Comparison of ENCODE assay signal across 8 mouse cellular contexts in the genomic region with DNA sequence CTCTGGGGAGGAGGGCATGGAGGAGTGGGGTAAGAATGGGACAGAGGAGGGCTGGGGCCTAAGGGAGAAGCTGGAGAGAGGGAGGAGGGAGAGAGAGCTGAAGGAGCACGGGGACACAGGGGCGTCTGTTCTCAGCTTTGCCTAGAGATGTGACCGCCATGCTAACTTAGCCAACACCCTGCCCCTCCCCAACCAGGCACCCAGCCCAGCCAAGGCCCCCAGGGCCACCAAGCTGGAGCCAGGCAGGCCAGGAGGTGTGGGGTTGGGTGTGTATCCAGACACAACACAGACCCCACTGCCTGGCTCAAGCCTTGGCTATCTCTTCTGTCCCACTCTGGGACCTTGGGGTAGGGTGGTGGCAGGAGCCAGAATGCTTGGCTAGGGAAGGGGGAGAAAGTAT. TPM values are rescaled to one million over a fixed set of nuclear protein-coding genes. Genes with fewer than 3 reads are reported as not detected.
DNase-seq lines count a peak whose midpoint lies in the region; ATAC-seq and TF ChIP-seq lines count a peak whose summit lies in the region.

No protein-coding gene starts in this region.

- peak overlapping the region; percentile 26; the same call in 1 of the 2 replicates for H3K4me2 ChIP-seq in kidney, embryonic 16.5 days (replicated peaks; ENCODE audit: low read depth, low read length)
- H3K4me2 ChIP-seq in hindbrain, postnatal 0 days (ENCODE audit: low read depth, low read length): no peak overlapping the region
- peak overlapping the region; percentile 2; the same call in 1 of the 2 replicates for H3K4me2 ChIP-seq in neural tube, embryonic 15.5 days

- peaks cover 70% of the 10 kb centered on the region for H3K4me1 ChIP-seq in kidney, embryonic 16.5 days (ENCODE audit: insufficient read depth, low read length)
- peaks cover 52% of the 10 kb centered on the region for H3K4me1 ChIP-seq in hindbrain, postnatal 0 days (ENCODE audit: insufficient read depth, low read length)
- H3K4me1 ChIP-seq in neural tube, embryonic 15.5 days: peaks cover 67% of the 10 kb centered on the region

- peak overlapping the region; percentile 50; the same call in 1 of the 2 replicates for H3K9ac ChIP-seq in kidney, embryonic 16.5 days (replicated peaks; ENCODE audit: low read length)
- no peak overlapping the region for H3K9ac ChIP-seq in hindbrain, postnatal 0 days (replicated peaks; ENCODE audit: low read length)
- no peak overlapping the region for H3K9ac ChIP-seq in neural tube, embryonic 15.5 days (replicated peaks)

- peak overlapping the region; percentile 84 for H3K27ac ChIP-seq in kidney, embryonic 16.5 days (ENCODE audit: low read length)
- H3K27ac ChIP-seq in gastrocnemius, adult 2 months: peak overlapping the region; percentile 98
- peak overlapping the region; percentile 82 for H3K27ac ChIP-seq in hindbrain, postnatal 0 days
- peak overlapping the region; percentile 65 for H3K27ac ChIP-seq in neural tube, embryonic 15.5 days (replicated peaks)

- intact Hi-C loops in gastrocnemius, adult 2 months (cut with DNase I): no loop called here

- no peak for TF ChIP-seq CTCF in gastrocnemius, adult 2 months (IDR thresholded peaks at IDR 0.05)
- no peak for TF ChIP-seq CTCF in hindbrain, postnatal 0 days (IDR thresholded peaks at IDR 0.05; ENCODE audit: low read depth)

- 66% methylated on average over 3 of the region's 3 CpGs for WGBS in kidney, embryonic 16.5 days
- 59% methylated on average over 3 of the region's 3 CpGs for WGBS in hindbrain, postnatal 0 days
- 69% methylated on average over 3 of the region's 3 CpGs for WGBS in neural tube, embryonic 15.5 days

- peaks cover 10% of the 10 kb centered on the region for H3K36me3 ChIP-seq in kidney, embryonic 16.5 days (ENCODE audit: insufficient read depth, low read length)
- peaks cover 15% of the 10 kb centered on the region for H3K36me3 ChIP-seq in hindbrain, postnatal 0 days (ENCODE audit: insufficient read depth, low read length)
- peaks cover 23% of the 10 kb centered on the region for H3K36me3 ChIP-seq in neural tube, embryonic 15.5 days

- DNase-seq in kidney, postnatal 36 days: no peak
- DNase-seq in adipocyte (ENCODE audit: low spot score): peak; percentile 22
- peak; percentile 80 for DNase-seq in gastrocnemius, adult 2 months
- peak; percentile 49 for DNase-seq in hindbrain, postnatal 0 days (ENCODE audit: low spot score)
- no peak for DNase-seq in thymus, postnatal 0 days (ENCODE audit: low spot score)
- DNase-seq in spleen, adult 18-20 months: no peak

- H3K27me3 ChIP-seq in kidney, embryonic 16.5 days (ENCODE audit: insufficient read depth, low read length): peaks cover 8% of the 10 kb centered on the region; the same call in 1 of the 2 replicates
- no peaks in the 10 kb centered on the region for H3K27me3 ChIP-seq in hindbrain, postnatal 0 days (ENCODE audit: insufficient read depth, low read length)
- no peaks in the 10 kb centered on the region for H3K27me3 ChIP-seq in neural tube, embryonic 15.5 days (replicated peaks)

- ATAC-seq in kidney, embryonic 16.5 days (ENCODE audit: low FRiP score, low TSS enrichment): no peak
- peak; percentile 54 for ATAC-seq in hindbrain, postnatal 0 days
- ATAC-seq in neural tube, embryonic 15.5 days (ENCODE audit: low FRiP score): no peak

- H3K4me3 ChIP-seq in kidney, embryonic 16.5 days (ENCODE audit: low read length): no peak overlapping the region
- H3K4me3 ChIP-seq in gastrocnemius, adult 2 months: peak overlapping the region; percentile 78
- H3K4me3 ChIP-seq in hindbrain, postnatal 0 days (ENCODE audit: low read length): no peak overlapping the region
- no peak overlapping the region for H3K4me3 ChIP-seq in neural tube, embryonic 15.5 days (replicated peaks)

- H3K9me3 ChIP-seq in kidney, embryonic 16.5 days (ENCODE audit: low read length): no peaks in the 10 kb centered on the region
- no peaks in the 10 kb centered on the region for H3K9me3 ChIP-seq in hindbrain, postnatal 0 days (ENCODE audit: low read length)
- H3K9me3 ChIP-seq in neural tube, embryonic 15.5 days (replicated peaks): no peaks in the 10 kb centered on the region

RNA-seq across cellular contexts. Expression of a gene that starts 5.4 kb away (rescaled TPM):
- 70.9 and 71.7 TPM in 2 replicates for polyA plus RNA-seq in kidney, embryonic 16.5 days (2015; fragmentation: Nextera tagmentation; extraction: Ambion mirVana)
- 10 to 100 TPM; 34.6 to 71.3 TPM for total RNA-seq in gastrocnemius, adult 2 months (2021)
- 245 TPM in 2 replicates for total RNA-seq in hindbrain, postnatal 0 days (2014; rRNA removed)
- 73.7 and 75.5 TPM in 2 replicates for polyA plus RNA-seq in hindbrain, postnatal 0 days (2015; fragmentation: Nextera tagmentation; extraction: Ambion mirVana)
- polyA plus RNA-seq in neural tube, embryonic 15.5 days (2015; fragmentation: Nextera tagmentation; extraction: Ambion mirVana): 102 and 108 TPM in 2 replicates
- 8.0 and 8.6 TPM in 2 replicates for polyA plus RNA-seq in thymus, postnatal 0 days (2015; fragmentation: Nextera tagmentation; extraction: Ambion mirVana)

RNA-seq across cellular contexts. Expression of a gene that starts 27.2 kb away (rescaled TPM):
- polyA plus RNA-seq in kidney, embryonic 16.5 days (2015; fragmentation: Nextera tagmentation; extraction: Ambion mirVana): 33.8 and 37.4 TPM in 2 replicates
- total RNA-seq in gastrocnemius, adult 2 months (2021): 10 to 100 TPM; 17.1 to 18.9 TPM
- total RNA-seq in hindbrain, postnatal 0 days (2014; rRNA removed): 5.3 and 9.5 TPM in 2 replicates
- polyA plus RNA-seq in hindbrain, postnatal 0 days (2015; fragmentation: Nextera tagmentation; extraction: Ambion mirVana): 4.7 and 5.3 TPM in 2 replicates
- polyA plus RNA-seq in neural tube, embryonic 15.5 days (2015; fragmentation: Nextera tagmentation; extraction: Ambion mirVana): 5.0 and 11.5 TPM in 2 replicates
- 38.4 and 47.9 TPM in 2 replicates for polyA plus RNA-seq in thymus, postnatal 0 days (2015; fragmentation: Nextera tagmentation; extraction: Ambion mirVana)

RNA-seq across cellular contexts. Expression of a gene that starts 51.1 kb away (rescaled TPM):
- 10.6 and 10.7 TPM in 2 replicates for polyA plus RNA-seq in kidney, embryonic 16.5 days (2015; fragmentation: Nextera tagmentation; extraction: Ambion mirVana)
- 1 to 10 TPM; 1.5 to 2.1 TPM for total RNA-seq in gastrocnemius, adult 2 months (2021)
- total RNA-seq in hindbrain, postnatal 0 days (2014; rRNA removed): 2.8 and 4.1 TPM in 2 replicates
- 2.2 and 3.0 TPM in 2 replicates for polyA plus RNA-seq in hindbrain, postnatal 0 days (2015; fragmentation: Nextera tagmentation; extraction: Ambion mirVana)
- 3.4 and 4.7 TPM in 2 replicates for polyA plus RNA-seq in neural tube, embryonic 15.5 days (2015; fragmentation: Nextera tagmentation; extraction: Ambion mirVana)
- 10.6 and 10.9 TPM in 2 replicates for polyA plus RNA-seq in thymus, postnatal 0 days (2015; fragmentation: Nextera tagmentation; extraction: Ambion mirVana)

RNA-seq across cellular contexts. Expression of a gene that starts 52.8 kb away (rescaled TPM):
- 28.8 and 32.1 TPM in 2 replicates for polyA plus RNA-seq in kidney, embryonic 16.5 days (2015; fragmentation: Nextera tagmentation; extraction: Ambion mirVana)
- 1 to 10 TPM; 2.8 to 3.2 TPM for total RNA-seq in gastrocnemius, adult 2 months (2021)
- 3.5 and 4.1 TPM in 2 replicates for total RNA-seq in hindbrain, postnatal 0 days (2014; rRNA removed)
- polyA plus RNA-seq in hindbrain, postnatal 0 days (2015; fragmentation: Nextera tagmentation; extraction: Ambion mirVana): 1.1 and 1.6 TPM in 2 replicates
- 2.5 and 4.8 TPM in 2 replicates for polyA plus RNA-seq in neural tube, embryonic 15.5 days (2015; fragmentation: Nextera tagmentation; extraction: Ambion mirVana)
- 9.2 and 10.0 TPM in 2 replicates for polyA plus RNA-seq in thymus, postnatal 0 days (2015; fragmentation: Nextera tagmentation; extraction: Ambion mirVana)

Comparison
In these comparisons a context has a peak if more than half of its experiments do, and no peak if none do; other contexts are left out.
1. DNase-seq: peak in adipocyte (single experiment), gastrocnemius, adult 2 months (single experiment) and hindbrain, postnatal 0 days (single experiment); none in kidney, postnatal 36 days (0 of 2), thymus, postnatal 0 days (single experiment) and spleen, adult 18-20 months (0 of 2).
2. Peak in every context shown above with its lines, with median percentiles within 50 percentile points of each other: H3K27ac ChIP-seq.